Mouse (Mus musculus): Measurements from ENCODE around the gene Yif1a. TPM values are rescaled to one million over a fixed set of nuclear protein-coding genes. Genes with fewer than 3 reads are reported as not detected.

Gene Yif1a
- polyA plus RNA-seq, 1 experiment from 2014 or later = 78.0 TPM

- no peak for DNase-seq (ENCODE audit: low spot score)
- Histone ChIP-seq H3K4me1 (peaks cover 51% of the 10 kb centered on the region), H3K36me3 (peaks cover 28% of the 10 kb centered on the region), H3K9me3 (replicated peaks) (no peaks in the 10 kb centered on the region), H3K27me3 (ENCODE audit: low read depth, poor library complexity, severe bottlenecking) (peaks cover 62% of the 10 kb centered on the region), H3K4me3 (peak overlapping the region; percentile 41; the same call in 1 of the 2 replicates), H3K27ac (peak overlapping the region; percentile 50; the same call in 1 of the 2 replicates)
- WGBS = 21% methylated on average over 25 of the region's 25 CpGs
Measured at GRCm38 (mm10) chr19:5052166-5052822, 36.0 kb upstream of the Yif1a start.

- H3K27me3 ChIP-seq (ENCODE audit: low read depth, poor library complexity, severe bottlenecking) = peaks cover 62% of the 10 kb centered on the region
- no peak for DNase-seq (ENCODE audit: low spot score)
- H3K36me3 ChIP-seq = peaks cover 23% of the 10 kb centered on the region
- WGBS = 49% methylated on average over 17 of the region's 17 CpGs
- H3K4me3 ChIP-seq = no peak overlapping the region
- H3K4me1 ChIP-seq = peaks cover 55% of the 10 kb centered on the region
- peak overlapping the region; percentile 50; the same call in 1 of the 2 replicates for H3K27ac ChIP-seq
- H3K9me3 ChIP-seq (replicated peaks) = no peaks in the 10 kb centered on the region
Measured at GRCm38 (mm10) chr19:5052853-5053252, 35.5 kb upstream of the Yif1a start.

- 17% methylated on average over 9 of the region's 9 CpGs for WGBS
- Histone ChIP-seq H3K27me3 (ENCODE audit: low read depth, poor library complexity, severe bottlenecking) (peaks cover 62% of the 10 kb centered on the region), H3K9me3 (replicated peaks) (no peaks in the 10 kb centered on the region), H3K4me3 (no peak overlapping the region), H3K36me3 (peaks cover 12% of the 10 kb centered on the region), H3K4me1 (peaks cover 65% of the 10 kb centered on the region), H3K27ac (no peak overlapping the region; the same call in 1 of the 2 replicates)
- DNase-seq (ENCODE audit: low spot score) = peak; percentile 90
Measured at GRCm38 (mm10) chr19:5053909-5054308, 34.4 kb upstream of the Yif1a start.

GRCm38 (mm10) chr19:5056251-5056650, 32.1 kb upstream of the Yif1a start:
- 11% methylated on average over 6 of the region's 6 CpGs for WGBS
- H3K9me3 ChIP-seq (replicated peaks) = no peaks in the 10 kb centered on the region
- peaks cover 70% of the 10 kb centered on the region for H3K4me1 ChIP-seq
- peak overlapping the region; percentile 78 for H3K27ac ChIP-seq
- H3K4me3 ChIP-seq = peak overlapping the region; percentile 29
- peak; percentile 83 for DNase-seq (ENCODE audit: low spot score)
- H3K27me3 ChIP-seq (ENCODE audit: low read depth, poor library complexity, severe bottlenecking) = peaks cover 43% of the 10 kb centered on the region
- no peaks in the 10 kb centered on the region for H3K36me3 ChIP-seq

GRCm38 (mm10) chr19:5057876-5058775, 30.2 kb upstream of the Yif1a start:
- Histone ChIP-seq H3K36me3 (no peaks in the 10 kb centered on the region), H3K4me3 (peak overlapping the region; percentile 25; the same call in 1 of the 2 replicates), H3K4me1 (peaks cover 68% of the 10 kb centered on the region), H3K27me3 (ENCODE audit: low read depth, poor library complexity, severe bottlenecking) (peaks cover 25% of the 10 kb centered on the region), H3K9me3 (replicated peaks) (no peaks in the 10 kb centered on the region), H3K27ac (peak overlapping the region; percentile 82)
- peak; percentile 29 for DNase-seq (ENCODE audit: low spot score)
- WGBS = 22% methylated on average over 16 of the region's 16 CpGs

- no peak for DNase-seq (ENCODE audit: low spot score)
- Histone ChIP-seq H3K27me3 (ENCODE audit: low read depth, poor library complexity, severe bottlenecking) (peaks cover 15% of the 10 kb centered on the region), H3K36me3 (no peaks in the 10 kb centered on the region), H3K9me3 (replicated peaks) (no peaks in the 10 kb centered on the region), H3K4me1 (peaks cover 69% of the 10 kb centered on the region), H3K27ac (peak overlapping the region; percentile 82), H3K4me3 (peak overlapping the region; percentile 25)
- WGBS = 12% methylated on average over 10 of the region's 10 CpGs
Measured at GRCm38 (mm10) chr19:5058801-5059771, 29.3 kb upstream of the Yif1a start.

- peaks cover 83% of the 10 kb centered on the region for H3K4me1 ChIP-seq
- WGBS = 31% methylated on average over 5 of the region's 5 CpGs
- H3K4me3 ChIP-seq = 0 out of 2 replicates have a peak overlapping the region, but pooled peaks have one; percentile 4
Measured at GRCm38 (mm10) chr19:5060365-5061330, 27.7 kb upstream of the Yif1a start.

GRCm38 (mm10) chr19:5062041-5062440, 26.3 kb upstream of the Yif1a start:
- Histone ChIP-seq H3K4me1 (peaks cover 80% of the 10 kb centered on the region), H3K36me3 (no peaks in the 10 kb centered on the region), H3K9me3 (replicated peaks) (no peaks in the 10 kb centered on the region), H3K27ac (peak overlapping the region; percentile 72), H3K27me3 (ENCODE audit: low read depth, poor library complexity, severe bottlenecking) (no peaks in the 10 kb centered on the region), H3K4me3 (0 out of 2 replicates have a peak overlapping the region, but pooled peaks have one; percentile 6)
- WGBS = 88% methylated on average over 5 of the region's 5 CpGs
- DNase-seq (ENCODE audit: low spot score) = no peak

More at GRCm38 (mm10) chr19:5060365-5061330, 27.7 kb upstream of the Yif1a start:
- Histone ChIP-seq H3K27ac (peak overlapping the region; percentile 82), H3K27me3 (ENCODE audit: low read depth, poor library complexity, severe bottlenecking) (0 out of 2 replicates have a peak, but pooled peaks cover under 1% of the 10 kb centered on the region), H3K36me3 (no peaks in the 10 kb centered on the region), H3K9me3 (replicated peaks) (no peaks in the 10 kb centered on the region)
- DNase-seq (ENCODE audit: low spot score) = peak; percentile 61

GRCm38 (mm10) chr19:5062446-5062845, 25.9 kb upstream of the Yif1a start:
- Histone ChIP-seq H3K4me3 (peak overlapping the region; percentile 6; the same call in 1 of the 2 replicates), H3K27ac (peak overlapping the region; percentile 72), H3K36me3 (no peaks in the 10 kb centered on the region), H3K9me3 (replicated peaks) (no peaks in the 10 kb centered on the region), H3K27me3 (ENCODE audit: low read depth, poor library complexity, severe bottlenecking) (no peaks in the 10 kb centered on the region), H3K4me1 (peaks cover 82% of the 10 kb centered on the region)
- no peak for DNase-seq (ENCODE audit: low spot score)
- WGBS = 33% methylated on average over 6 of the region's 6 CpGs

GRCm38 (mm10) chr19:5065104-5065503, 23.2 kb upstream of the Yif1a start:
- H3K36me3 ChIP-seq = no peaks in the 10 kb centered on the region
- H3K27ac ChIP-seq = peak overlapping the region; percentile 70
- H3K4me3 ChIP-seq = no peak overlapping the region
- peaks cover 82% of the 10 kb centered on the region for H3K4me1 ChIP-seq
- 0 out of 2 replicates have a peak, but pooled peaks cover 12% of the 10 kb centered on the region for H3K27me3 ChIP-seq (ENCODE audit: low read depth, poor library complexity, severe bottlenecking)
- 76% methylated on average over 7 of the region's 7 CpGs for WGBS
- H3K9me3 ChIP-seq (replicated peaks) = no peaks in the 10 kb centered on the region
- DNase-seq (ENCODE audit: low spot score) = no peak

Measured in limb, embryonic 10.5 days (tissue).